Mouse (Mus musculus) midbrain, embryonic 14.5 days (tissue): ENCODE measurements at regions not wholly inside any gene's neighbourhood (a gene's known extent, or its start where the extent isn't known, plus 50 kb on each side); places are given as distances from the start of the nearest gene placed in this dataset.

Source experiments
- ATAC-seq: fragments of 200-750 bp; cut with Nextera tagmentation; 2 replicates; pipeline ENCODE4 v1.8.0; 2017; ENCODE audit warnings: moderate number of reproducible peaks, moderate library complexity; ENCODE audit not compliant: low FRiP score, low TSS enrichment
- DNase-seq: peaks from one replicate; pipeline ENCODE4 v3.0.0-alpha.2; 2015
- H3K27ac ChIP-seq: fragments of 300-500 bp; sonication (generic); replicated peaks from 2 replicates; pipeline ENCODE4 v1.5.1; 2014; ENCODE audit warnings: mild to moderate bottlenecking, low read depth, low read length, moderate library complexity
- H3K27me3 ChIP-seq: fragments of 300-500 bp; sonication (generic); 2 replicates; pipeline ENCODE4 v1.6.1; 2014; ENCODE audit warnings: low read length, control low read depth, mixed read lengths; ENCODE audit not compliant: control insufficient read depth, insufficient read depth
- H3K36me3 ChIP-seq: fragments of 300-500 bp; sonication (generic); 2 replicates; pipeline ENCODE4 v1.6.1; 2014; ENCODE audit warnings: low read length, control low read depth; ENCODE audit not compliant: control insufficient read depth, insufficient read depth
- H3K4me1 ChIP-seq: fragments of 300-500 bp; sonication (generic); 2 replicates; pipeline ENCODE4 v1.6.1; 2014; ENCODE audit warnings: mild to moderate bottlenecking, antibody characterized with exemption, low read length, control low read depth; ENCODE audit not compliant: control insufficient read depth, insufficient read depth
- H3K4me2 ChIP-seq: fragments of 300-500 bp; sonication (generic); 2 replicates; pipeline ENCODE4 v1.6.1; 2014; ENCODE audit warnings: mild to moderate bottlenecking, low read length, moderate library complexity
- H3K4me3 ChIP-seq: fragments of 300-500 bp; sonication (generic); replicated peaks from 2 replicates; pipeline ENCODE4 v1.5.1; 2014; ENCODE audit warnings: low read depth, low read length
- H3K9ac ChIP-seq: fragments of 300-500 bp; sonication (generic); replicated peaks from 2 replicates; pipeline ENCODE4 v1.6.1; 2014; ENCODE audit warnings: mild to moderate bottlenecking, low read length, moderate library complexity
- H3K9me3 ChIP-seq: fragments of 300-500 bp; sonication (generic); 2 replicates; pipeline ENCODE4 v1.6.1; 2016; ENCODE audit warnings: low read length, control low read depth, mixed read lengths; ENCODE audit not compliant: control insufficient read depth
- WGBS: fragments of 180-500 bp; shearing (Covaris S2); extraction: QIAGEN DNeasy Blood & Tissue Kit; methylation state at CpG from one replicate; pipeline ENCODE4 v1.1.7; 2014; 5-methylcytosine and 5-hydroxymethylcytosine counted together

GRCm38 (mm10) chr2:7722283-7722935, 213.0 kb upstream of the Celf2 start:
- ATAC-seq (no peak), DNase-seq (no peak)
- no peaks in the 10 kb centered on the region for H3K36me3 ChIP-seq

DNA sequence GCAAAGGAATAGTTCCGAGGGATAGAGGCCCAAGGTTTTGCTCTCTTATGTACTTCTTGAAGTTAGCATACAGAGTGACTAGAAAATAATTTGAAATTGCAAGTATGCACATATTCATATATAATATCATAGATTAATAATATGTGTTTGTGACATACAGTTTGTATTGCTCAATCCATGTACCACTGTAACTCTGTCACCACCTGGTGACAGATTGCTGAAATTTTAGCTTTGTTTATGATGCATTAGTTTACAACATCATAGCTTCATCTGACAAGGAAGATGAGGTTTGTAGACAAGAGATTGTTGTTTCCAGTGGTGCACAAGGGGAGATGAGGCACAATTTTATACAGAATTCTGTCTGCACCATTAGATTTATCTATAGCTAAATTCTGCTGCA, 201.7 kb upstream of the Celf2 start:
- Histone ChIP-seq H3K4me3 (no peak overlapping the region), H3K9ac (no peak overlapping the region), H3K4me2 (no peak overlapping the region), H3K4me1 (no peaks in the 10 kb centered on the region), H3K9me3 (no peaks in the 10 kb centered on the region), H3K27ac (no peak overlapping the region), H3K36me3 (no peaks in the 10 kb centered on the region), H3K27me3 (no peaks in the 10 kb centered on the region)
- ATAC-seq, result no peak
- DNase-seq, result peak; percentile 52
- 76% methylated on average over 1 of the region's 1 CpGs for WGBS

More at GRCm38 (mm10) chr2:7722283-7722935, 213.0 kb upstream of the Celf2 start:
- Histone ChIP-seq H3K4me1 (no peaks in the 10 kb centered on the region), H3K27me3 (no peaks in the 10 kb centered on the region), H3K4me3 (no peak overlapping the region), H3K9ac (no peak overlapping the region), H3K4me2 (no peak overlapping the region), H3K27ac (no peak overlapping the region), H3K9me3 (no peaks in the 10 kb centered on the region)
- 90% methylated on average over 10 of the region's 10 CpGs for WGBS

- Histone ChIP-seq H3K9me3 (no peaks in the 10 kb centered on the region), H3K4me1 (no peaks in the 10 kb centered on the region), H3K27ac (no peak overlapping the region), H3K4me3 (no peak overlapping the region), H3K4me2 (no peak overlapping the region), H3K27me3 (no peaks in the 10 kb centered on the region), H3K9ac (no peak overlapping the region), H3K36me3 (no peaks in the 10 kb centered on the region)
- DNase-seq (no peak), ATAC-seq (no peak)
- WGBS, result 64% methylated on average over 1 of the region's 1 CpGs
Observed at GRCm38 (mm10) chr2:7710476-7710875, 201.1 kb upstream of the Celf2 start.

- H3K36me3 ChIP-seq, result no peaks in the 10 kb centered on the region
- no peaks in the 10 kb centered on the region for H3K27me3 ChIP-seq
- H3K27ac ChIP-seq, result no peak overlapping the region
- ATAC-seq (no peak), DNase-seq (no peak)
- H3K9me3 ChIP-seq, result no peaks in the 10 kb centered on the region
- H3K4me1 ChIP-seq, result no peaks in the 10 kb centered on the region
- no peak overlapping the region for H3K4me2 ChIP-seq
- no peak overlapping the region for H3K9ac ChIP-seq
- WGBS, result 96% methylated on average over 1 of the region's 1 CpGs
- no peak overlapping the region for H3K4me3 ChIP-seq
Observed at GRCm38 (mm10) chr2:7683355-7683754, 174.0 kb upstream of the Celf2 start.

DNA sequence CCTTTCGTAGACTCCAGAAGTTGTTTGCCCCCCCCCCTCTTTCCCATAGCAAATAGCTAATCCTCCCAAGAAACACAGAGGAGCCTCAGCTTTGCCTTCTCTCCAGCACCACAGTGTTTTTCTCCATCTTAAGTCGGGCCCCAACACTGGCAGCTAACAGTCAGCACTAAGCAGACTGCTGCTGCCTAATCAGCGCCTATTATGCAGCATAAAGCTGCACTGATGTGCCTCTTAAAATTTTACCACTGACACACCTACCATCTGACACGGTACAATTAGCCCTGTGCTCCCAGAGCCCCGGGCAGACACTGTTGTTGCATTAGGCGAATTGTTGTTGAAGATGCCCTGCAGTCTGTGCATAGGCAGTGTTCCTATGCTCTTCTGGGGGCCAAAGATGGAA, 131.5 kb upstream of the Celf2 start:
- 54% methylated on average over 6 of the region's 6 CpGs for WGBS
- Histone ChIP-seq H3K36me3 (no peaks in the 10 kb centered on the region), H3K27ac (no peak overlapping the region), H3K9me3 (no peaks in the 10 kb centered on the region), H3K4me2 (no peak overlapping the region), H3K4me3 (no peak overlapping the region), H3K9ac (no peak overlapping the region), H3K27me3 (no peaks in the 10 kb centered on the region), H3K4me1 (peaks cover 4% of the 10 kb centered on the region; the same call in 1 of the 2 replicates)
- DNase-seq, result no peak
- no peak for ATAC-seq

DNA sequence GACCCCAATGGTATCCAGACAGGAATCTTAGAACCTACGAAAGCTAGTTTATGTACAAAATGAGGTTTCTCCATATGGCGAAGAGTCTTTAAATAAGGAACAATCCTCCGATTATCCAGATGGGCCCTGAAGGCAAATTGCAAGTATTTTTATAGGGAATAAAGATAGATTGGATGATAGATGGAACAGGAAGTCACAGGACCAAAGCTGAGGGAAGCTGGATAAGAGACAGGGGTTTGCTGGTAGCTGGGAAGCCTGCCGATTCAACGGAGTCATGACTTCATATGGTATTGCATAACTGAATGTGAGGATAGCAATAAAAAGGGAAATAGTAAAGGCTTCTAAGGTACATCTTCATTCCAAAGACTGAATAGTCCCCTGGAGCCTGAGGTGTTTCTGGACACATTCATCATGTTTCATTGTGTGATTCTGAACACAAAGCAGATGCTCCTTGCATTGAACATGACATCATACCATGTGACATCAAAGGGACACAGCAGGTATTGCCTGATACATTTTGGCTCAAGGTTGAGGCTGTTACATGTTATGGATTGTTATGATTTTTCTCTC, 113.4 kb upstream of the Celf2 start:
- H3K36me3 ChIP-seq, result no peaks in the 10 kb centered on the region
- no peak overlapping the region for H3K4me2 ChIP-seq
- H3K9me3 ChIP-seq, result no peaks in the 10 kb centered on the region
- H3K9ac ChIP-seq, result no peak overlapping the region
- DNase-seq (no peak), ATAC-seq (no peak)
- H3K27ac ChIP-seq, result no peak overlapping the region
- H3K4me3 ChIP-seq, result no peak overlapping the region
- H3K4me1 ChIP-seq, result no peaks in the 10 kb centered on the region
- H3K27me3 ChIP-seq, result no peaks in the 10 kb centered on the region
- WGBS, result 96% methylated on average over 5 of the region's 5 CpGs

DNA sequence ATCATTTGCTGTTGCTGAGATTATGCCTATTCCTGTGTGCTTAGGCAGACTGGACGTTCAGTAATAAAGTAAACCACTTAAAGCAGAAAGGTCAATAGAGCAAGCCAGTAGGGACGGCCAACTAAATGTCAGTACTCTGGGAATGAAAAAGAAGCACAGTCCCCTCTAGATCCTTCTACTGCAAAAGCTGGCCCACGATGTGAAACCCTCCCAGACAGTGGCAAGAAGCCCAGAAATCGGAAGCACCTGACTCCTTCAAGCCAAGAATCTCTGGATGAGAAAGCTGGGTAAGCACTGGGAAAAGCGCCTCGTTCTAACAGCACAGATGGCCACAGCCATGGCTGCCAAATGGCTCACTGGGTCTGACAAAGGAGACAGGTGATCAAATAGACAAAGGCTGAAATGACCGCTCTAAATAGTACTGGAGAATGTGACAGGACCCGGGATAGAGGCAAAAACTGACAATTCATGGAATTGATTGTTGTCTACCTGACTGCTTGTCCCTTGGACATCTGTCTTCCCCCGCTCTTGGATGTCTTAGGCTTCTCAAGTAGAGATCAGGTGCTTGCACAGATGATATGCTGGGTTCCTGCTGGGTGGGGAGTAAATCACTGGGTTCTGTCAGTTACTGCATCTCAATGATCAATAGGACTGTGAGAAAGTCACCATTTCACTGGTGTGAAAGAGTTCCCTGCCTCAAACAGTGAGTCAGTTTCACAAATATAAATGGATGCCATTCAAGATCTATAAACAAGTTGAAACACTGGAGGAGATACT, 110.7 kb upstream of the Celf2 start:
- H3K36me3 ChIP-seq, result no peaks in the 10 kb centered on the region
- H3K9me3 ChIP-seq, result no peaks in the 10 kb centered on the region
- ATAC-seq (no peak), DNase-seq (peak; percentile 30)
- no peaks in the 10 kb centered on the region for H3K4me1 ChIP-seq
- no peak overlapping the region for H3K4me3 ChIP-seq
- no peak overlapping the region for H3K27ac ChIP-seq
- 84% methylated on average over 9 of the region's 9 CpGs for WGBS
- H3K27me3 ChIP-seq, result no peaks in the 10 kb centered on the region
- no peak overlapping the region for H3K9ac ChIP-seq
- H3K4me2 ChIP-seq, result no peak overlapping the region

DNA sequence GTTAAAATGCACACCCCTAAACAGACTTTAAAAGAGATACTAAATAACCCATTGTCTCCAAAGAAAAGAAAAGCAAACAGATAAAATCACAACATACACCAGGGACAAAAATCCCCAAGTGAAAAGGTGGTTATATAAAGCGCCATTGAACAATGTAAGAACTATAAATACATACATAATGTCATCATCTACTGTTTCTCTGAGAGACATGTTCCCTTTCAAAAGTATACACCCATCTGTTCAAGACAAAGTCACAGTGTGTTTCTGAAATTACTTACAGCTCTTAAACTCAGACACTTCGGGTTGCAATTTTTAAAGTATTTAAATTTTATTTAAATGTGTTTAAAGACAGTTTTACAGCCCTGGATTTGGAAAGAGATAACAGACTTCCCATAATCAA, 68.8 kb upstream of the Celf2 start:
- 83% methylated on average over 2 of the region's 2 CpGs for WGBS
- Histone ChIP-seq H3K4me1 (no peaks in the 10 kb centered on the region), H3K27ac (no peak overlapping the region), H3K9ac (no peak overlapping the region), H3K4me2 (no peak overlapping the region), H3K36me3 (no peaks in the 10 kb centered on the region), H3K4me3 (no peak overlapping the region), H3K27me3 (no peaks in the 10 kb centered on the region), H3K9me3 (no peaks in the 10 kb centered on the region)
- DNase-seq (no peak), ATAC-seq (no peak)
